Mouse (Mus musculus): ENCODE results near the gene Zranb1. TPM values are rescaled to one million over a fixed set of nuclear protein-coding genes. Genes with fewer than 3 reads are reported as not detected.
A peak's percentile ranks its signal among the peaks of the same experiment; 100 is the strongest.

Zranb1 gene
- total RNA-seq, 2 experiments from 2014 or later = 36.9 to 40.6 TPM

DNA sequence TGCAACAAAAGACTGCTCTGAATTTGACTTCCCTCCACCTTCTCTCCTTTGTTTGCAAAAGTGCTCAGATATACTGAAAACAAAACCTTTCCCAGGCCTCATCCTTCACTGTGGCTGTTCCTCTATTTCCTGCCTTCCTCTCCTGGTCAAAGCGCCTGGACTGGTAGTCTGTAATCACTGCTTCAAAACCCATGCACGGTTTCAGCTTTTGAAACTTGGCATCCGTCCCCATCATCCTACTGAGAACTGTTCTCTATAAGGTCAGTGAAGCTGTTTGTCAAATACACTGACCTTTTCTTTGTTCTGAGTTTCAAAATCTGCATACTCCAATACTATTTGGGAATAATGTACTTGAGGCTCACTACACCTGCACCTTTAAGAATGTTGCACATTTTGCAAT is 3.7 kb upstream of the Zranb1 start:
- no peak for DNase-seq

DNA sequence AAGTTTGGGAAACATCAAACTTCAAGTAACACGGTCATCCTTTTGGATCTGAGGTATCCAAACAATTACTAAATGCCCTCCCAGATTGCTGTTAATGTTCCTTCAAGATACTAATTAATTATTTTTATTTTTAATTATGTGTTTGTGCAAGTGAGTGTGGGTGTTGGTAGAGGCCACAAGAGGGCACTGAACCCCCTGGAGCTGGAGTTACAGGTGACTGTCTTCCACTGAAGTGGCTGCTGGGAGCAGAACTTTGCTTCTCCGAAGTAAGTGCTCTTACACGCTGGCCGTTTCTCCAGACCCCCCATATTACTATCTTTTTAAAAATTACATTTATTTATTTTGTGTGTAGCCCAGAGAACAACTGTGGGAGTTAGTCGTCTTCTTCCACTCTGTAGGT is 887 bp upstream of the Zranb1 start:
- DNase-seq = no peak

DNA sequence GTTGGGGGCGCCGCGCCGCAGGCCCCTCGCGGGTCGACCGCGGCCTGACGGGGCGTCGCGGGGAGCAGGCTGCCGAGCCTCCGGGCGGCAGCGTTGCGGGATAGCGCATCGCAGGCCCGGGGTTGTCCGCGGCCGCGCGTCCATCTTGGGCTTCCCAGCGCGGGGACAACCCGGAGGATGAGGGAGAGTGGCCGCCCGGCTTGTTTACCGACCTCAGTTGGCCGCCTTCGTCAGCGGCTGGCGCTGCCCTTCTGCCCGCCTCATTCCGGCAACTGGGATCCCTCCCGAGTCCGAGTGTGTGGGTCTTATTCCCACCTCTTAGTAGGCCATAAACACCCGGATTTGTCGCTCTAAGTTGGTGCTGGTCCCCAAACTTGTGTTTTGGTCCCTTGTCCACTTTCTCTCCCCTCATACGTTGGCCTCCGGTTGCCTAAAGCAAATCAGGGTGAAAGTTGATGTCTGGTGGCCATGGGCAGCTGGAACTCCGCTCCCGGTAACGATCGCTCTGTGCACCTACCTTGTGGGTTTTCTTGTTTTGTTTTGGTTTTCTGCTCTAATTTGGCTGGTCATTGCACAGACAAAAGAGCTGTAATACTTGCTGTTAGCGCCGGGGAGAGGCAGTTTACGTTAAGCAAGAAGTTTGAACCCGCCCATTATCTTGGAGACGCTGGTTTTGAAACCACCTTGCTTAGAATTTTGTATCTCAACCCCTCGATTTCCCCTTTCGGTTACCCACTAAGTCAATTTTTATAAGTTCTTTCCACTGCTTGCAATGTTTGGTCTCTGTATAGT is 814 bp downstream of the Zranb1 start:
- peak; percentile 44 for DNase-seq

DNA sequence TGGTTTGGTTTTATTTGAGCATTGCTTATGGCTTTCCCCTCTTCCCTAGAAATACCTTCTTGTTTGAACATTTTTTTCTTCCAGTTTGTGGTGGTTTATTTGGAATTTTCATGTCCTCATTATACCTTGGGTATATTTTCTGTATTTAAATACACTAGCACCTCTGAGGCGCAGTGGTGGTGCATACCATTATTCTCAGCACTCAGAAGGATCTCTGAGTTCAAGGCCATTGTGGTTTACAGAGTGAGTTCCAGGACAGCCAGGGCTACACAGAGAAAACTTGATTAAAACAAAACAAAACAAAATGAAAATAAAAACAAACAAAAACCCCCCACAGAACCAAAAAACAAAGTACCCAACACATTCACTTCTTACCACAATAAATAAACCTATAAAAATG is 2.4 kb downstream of the Zranb1 start:
- DNase-seq = no peak

DNA sequence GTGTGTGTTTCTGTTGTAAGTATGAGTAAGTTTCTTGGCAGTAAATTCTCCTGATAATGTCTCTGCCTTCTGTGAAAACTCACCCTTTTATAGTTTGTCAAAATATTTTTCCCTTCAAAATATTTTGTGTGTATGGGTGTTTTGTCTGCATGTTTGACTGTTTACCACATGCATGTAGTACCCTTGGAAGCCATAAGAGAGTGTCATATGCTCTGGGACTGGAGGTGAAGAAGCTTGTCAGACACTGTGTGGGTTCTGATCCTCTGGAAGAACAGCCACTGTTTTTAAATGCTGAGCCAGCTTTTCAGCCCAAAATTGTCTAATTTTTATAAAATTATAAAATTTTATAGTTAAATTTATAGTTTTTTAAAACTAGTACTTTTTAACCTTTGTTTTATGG is 3.8 kb downstream of the Zranb1 start:
- DNase-seq = no peak

DNA sequence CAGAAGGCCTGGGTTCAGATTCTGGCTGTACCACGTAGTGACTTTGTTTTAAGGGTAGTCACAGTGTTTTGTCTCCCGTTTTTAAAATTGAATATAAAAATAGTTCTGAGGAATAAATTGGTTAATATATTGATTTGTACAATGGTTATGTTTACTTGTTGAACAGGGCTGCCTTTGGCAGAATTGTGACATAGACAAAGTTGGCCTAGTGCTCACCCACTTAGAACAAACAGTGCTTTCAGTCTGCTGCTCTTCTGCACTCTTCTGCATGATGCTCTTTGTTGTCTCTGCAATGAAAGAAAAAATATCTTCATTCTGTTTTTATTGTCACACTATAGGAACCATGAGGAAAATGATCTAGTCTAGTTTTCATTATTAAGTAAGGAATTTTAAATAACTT is 8.2 kb downstream of the Zranb1 start:
- DNase-seq = no peak

DNA sequence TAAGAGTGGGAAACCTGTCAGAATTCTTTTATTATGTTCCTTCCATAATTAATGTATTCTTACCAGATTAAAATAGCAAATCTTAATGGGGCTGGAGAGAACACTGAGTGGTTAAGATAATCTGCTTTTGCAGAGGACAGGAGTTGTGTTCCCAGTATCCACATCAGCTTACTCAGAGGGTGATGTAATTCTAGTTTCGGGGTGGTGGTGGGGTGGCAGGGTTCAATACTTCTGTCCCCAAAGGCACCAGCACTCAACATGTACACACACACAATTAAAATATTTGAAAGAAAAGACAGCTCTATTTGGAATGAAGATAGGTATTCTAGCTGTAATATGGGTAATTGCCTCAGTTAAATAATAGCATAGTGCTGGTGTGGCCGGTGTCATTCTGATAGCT is 9.6 kb downstream of the Zranb1 start:
- no peak for DNase-seq

DNA sequence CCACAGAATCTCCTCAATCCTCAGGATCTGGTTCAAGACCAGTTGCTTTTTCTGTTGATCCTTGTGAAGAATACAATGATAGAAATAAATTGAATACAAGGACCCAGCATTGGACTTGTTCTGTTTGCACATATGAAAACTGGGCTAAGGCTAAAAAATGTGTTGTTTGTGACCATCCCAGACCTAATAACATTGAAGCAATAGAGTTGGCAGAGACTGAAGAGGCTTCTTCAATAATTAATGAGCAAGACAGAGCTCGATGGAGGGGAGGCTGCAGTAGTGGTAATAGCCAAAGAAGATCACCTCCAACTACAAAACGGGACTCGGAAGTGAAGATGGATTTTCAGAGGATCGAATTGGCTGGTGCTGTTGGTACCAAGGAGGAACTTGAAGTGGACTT is 19.0 kb downstream of the Zranb1 start:
- DNase-seq = no peak

DNA sequence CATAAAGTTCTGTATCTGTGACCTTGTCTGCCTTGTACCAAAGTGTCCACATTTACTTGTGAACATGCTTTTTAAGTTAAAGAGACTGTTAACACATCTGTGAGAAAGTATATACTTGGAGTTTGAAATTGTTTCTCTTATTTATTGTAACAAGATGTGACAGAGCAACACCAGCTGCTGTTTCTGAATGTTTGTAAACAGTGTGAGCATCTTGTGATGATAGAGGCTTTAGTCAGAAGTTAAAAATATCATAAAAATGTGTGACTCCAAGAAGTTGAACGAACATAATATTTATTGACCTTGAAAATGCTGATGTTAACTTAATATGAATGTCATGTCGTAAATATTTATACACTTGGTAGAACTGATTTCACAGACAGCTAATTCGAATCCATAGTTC is 19.7 kb downstream of the Zranb1 start:
- no peak for DNase-seq

DNA sequence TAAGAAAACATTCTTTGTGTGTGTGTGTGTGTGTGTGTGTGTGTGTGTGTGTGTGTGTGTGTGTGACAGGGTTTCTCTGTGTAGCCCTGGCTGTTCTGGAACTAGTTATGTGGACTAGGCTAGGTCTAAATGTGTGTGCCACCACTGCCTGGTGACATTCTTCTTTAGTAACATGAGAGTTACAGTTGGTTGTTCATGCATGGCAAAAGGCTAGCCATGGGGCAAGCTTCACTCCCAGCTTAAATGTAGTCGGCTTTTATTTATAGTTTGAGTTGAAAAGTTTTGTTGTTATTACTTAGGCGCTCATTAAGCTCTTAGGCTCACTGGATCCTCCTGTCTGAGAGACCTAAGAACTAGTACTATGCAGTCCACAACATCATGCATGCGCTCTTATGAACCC is 33.5 kb downstream of the Zranb1 start:
- no peak for DNase-seq

DNA sequence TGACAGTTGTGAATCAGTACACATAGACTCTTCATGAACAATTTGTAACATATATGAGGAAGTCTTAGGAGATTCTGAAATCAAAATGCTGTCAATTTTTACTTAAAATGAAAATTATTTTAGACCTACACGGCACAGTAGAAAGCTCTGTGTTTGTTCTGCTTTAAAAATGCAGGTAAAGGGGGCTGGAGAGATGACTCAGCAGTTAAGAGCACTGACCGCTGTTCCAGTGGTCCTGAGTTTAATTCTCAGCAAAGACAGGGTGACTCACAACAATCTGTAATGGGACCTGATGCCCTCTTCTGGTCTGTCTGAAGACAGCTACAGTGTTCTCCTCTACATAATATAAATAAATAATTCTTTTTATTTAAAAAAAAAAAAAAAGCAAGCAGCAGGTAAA is 34.8 kb downstream of the Zranb1 start:
- no peak for DNase-seq

DNA sequence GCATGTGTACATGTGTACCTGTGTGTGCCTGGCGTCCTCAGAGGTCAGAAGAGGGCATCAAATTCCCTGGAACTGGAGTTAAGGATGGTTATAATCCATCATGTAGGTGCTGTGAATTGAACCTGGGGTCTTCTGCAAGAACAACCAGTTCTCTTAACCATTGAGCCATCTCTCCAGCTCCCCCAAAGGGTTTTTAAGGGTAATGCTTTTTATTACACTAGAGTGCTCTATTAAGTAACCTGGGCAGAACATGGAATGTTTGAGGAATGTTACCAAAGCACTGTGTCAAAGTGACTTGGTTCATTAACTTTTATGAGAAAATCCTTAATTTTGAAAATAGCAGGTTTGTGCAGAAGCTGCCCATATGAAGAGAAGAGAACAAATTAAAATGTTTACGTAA is 41.1 kb downstream of the Zranb1 start:
- no peak for DNase-seq

DNA sequence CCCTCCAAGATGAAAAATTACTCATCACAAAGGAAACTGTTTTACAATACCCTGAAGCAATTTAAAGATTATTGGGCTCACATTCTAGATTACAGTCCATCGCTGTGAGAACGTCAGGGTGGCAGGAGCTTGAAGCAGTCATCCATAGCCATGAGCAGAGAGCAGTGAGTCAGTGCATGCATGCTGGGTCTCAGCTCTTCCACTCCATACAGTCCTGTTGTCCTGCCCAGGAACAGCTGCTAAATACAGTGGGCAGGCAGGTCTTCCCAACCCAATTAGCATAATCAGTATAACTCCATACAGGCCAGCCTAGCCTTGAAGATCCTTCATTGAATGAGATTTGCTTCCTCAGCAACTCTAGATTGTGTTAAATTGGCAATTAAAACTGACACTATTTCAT is 45.1 kb downstream of the Zranb1 start:
- no peak for DNase-seq

DNA sequence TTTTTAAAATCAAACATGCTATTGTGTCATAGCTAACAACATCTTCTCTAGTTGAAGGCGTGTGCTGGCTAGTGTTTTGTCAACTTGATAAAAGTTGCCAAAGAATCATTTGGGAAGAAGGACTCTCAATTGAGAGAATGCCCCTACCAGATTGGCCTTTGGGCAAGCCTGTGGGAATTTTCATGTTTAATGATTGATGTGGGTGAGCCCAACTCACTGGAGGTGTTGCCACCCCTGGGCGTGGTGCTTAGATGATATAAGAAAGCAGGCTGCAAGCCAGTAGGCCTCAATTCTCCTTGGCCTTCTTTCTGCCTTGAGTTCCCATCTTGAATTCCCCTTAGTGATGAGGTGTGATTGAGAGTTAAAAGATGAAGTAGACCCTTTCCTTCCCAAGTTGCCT is 47.0 kb downstream of the Zranb1 start:
- DNase-seq = no peak

DNA sequence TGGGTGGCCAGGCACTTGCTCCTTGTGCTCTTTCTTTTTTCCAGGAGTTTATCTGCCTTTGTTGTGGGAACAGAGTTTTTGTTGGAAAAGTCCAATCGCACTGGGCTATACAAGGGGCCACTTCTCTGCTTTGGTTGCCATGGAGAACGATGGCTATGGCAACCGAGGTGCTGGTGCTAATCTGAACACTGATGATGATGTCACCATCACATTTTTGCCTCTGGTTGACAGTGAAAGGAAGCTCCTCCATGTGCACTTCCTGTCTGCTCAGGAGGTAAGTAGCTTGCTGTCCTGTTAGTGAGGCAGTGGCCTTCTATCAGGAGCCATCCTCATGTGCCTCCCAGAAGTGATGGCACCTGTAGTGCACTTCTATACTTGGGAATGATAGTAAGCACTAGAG is 51.7 kb downstream of the Zranb1 start:
- DNase-seq = no peak

DNA sequence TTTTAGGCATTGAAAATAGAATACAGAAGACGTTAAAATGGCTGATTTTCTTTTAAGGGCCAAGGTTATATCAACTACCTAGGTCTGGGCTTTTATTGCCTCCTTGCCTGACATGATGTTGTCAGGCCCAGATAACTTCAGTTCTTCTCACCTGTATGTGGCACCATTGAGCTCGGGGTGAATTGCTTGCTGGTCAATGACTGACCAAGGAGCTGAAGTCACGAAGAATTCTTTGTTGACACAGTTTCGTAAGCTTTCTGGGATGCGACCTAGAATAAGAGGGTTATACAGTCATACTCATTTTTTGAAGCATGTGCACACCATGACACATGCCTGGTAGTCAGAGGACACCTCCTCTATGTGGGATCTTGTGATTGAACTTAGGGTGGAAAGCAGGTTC is 58.9 kb downstream of the Zranb1 start:
- no peak for DNase-seq

DNA sequence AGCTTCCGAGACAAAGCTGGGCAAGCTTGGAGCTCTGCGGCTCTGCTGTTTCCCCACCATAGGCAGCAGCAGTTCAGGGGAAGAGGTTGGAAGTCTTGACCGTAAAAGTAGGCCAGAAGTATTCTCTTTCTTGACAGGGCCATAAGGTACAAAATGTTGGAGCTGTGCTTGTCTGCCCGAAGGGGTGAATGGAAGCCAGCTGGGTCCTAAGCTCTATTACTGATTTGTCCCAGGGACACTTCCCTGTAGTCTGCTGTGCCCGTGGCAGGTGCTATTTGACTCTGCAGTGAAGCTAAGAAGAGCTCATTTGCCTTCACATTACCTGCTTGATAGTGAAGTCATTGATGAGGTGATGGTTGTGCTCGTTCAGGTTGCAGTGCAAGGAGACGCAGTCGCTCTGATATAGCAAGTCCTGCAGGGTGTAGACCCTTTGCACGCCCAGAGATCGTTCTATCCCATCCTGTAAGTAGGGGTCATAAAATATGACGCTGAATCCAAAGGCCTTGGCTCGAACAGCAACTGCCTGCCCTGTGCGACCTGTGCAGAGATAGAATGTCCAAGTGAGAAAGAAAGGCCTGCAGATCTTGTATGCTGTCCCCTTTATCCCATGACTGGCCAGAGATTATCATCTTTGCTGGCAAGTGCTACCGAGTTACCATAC is 60.4 kb downstream of the Zranb1 start:
- DNase-seq = no peak

DNA sequence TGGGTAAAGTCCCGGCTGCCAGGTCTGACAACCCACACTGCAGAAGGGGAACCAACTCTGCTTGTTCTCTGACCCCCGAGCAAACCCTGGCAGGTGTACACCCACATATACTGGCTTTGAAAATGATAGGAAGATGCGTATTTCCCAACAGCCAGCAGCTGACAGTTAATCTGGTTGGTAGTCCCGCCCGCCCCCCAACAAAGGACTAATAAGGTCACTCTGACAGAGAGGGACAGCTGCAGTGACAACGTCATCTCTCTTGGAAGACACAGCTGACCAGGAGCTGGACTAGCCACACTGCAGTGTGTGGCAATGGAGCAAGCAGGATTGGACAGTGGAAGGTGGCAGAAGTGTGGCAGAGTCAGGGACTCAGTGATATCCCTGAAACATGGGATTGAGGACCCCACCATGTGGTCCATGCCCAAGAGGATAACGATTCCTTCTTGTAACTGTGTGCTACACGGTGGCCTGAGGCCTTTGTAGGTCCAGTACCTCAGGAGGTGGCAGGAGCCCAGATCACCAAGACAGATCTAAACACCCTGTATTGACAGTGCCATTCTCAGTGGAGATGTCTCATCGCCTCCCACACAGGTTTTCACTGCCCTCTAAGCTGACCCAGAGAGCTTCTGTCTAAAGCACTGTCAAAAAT is 62.1 kb downstream of the Zranb1 start:
- peak; percentile 67 for DNase-seq

DNA sequence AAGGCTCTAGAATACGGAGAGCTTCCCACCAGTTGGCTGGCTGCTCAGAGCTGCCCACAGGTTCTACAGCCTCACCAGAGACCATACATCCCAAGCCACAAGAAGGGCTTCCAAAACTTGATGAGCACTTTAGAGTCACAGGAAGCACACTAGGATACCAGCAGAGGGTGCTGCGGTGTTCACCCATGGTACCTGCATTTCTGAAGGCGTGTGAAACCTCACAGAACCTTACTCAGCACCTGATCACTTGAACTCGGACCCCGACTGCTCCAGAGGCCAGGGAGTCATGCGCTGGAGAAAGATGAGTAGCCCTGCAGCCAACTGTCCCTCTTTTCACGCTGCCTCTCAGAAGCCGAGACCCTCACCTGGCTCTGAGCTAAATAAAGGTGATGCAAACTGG is 63.2 kb downstream of the Zranb1 start:
- no peak for DNase-seq

DNA sequence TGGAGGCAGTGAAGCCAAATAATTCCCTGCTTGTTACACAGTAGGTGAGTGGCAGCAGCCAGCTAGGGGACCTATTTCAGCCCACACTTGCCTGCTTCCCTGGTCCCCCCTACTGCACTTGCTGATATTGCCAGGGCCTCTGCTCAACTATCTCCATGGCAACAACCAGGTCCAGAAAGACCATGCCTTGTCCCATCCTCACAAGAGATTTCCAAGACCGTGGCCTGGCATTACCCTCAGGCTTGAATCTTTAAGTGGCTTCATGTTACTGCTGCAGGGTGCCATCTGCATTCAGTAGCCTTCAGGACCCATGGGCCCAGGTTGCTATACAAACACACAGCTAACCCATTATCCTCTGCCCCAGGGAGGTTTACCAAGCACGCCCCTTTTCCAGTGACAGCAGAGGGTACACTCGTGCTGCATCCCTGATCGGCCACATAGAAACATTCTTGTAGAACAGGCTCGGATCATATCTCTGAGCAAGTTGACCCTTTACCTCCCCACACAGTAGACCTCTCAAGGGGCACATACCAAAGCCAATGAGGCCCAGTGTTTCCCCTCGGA is 63.8 kb downstream of the Zranb1 start:
- no peak for DNase-seq

DNA sequence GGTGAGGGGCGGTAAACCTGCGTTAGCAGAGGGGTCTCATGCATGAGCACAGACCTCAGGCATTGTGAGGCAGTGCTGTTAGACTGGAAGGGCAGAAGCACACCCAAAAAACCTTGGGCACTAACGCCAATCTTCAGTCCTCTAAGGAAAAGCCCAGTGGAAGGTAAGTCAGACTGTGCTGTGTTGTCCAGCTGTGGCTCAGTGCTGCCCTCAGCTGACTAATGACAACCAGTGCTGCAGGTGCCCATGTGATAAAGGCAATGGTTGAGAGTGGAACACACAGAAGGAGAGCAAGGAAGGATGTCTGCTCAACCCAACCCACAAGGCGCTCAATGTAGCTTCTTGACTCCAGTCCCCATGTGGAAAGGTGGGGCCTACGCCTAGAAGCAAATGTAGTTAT is 65.4 kb downstream of the Zranb1 start:
- DNase-seq = no peak

DNA sequence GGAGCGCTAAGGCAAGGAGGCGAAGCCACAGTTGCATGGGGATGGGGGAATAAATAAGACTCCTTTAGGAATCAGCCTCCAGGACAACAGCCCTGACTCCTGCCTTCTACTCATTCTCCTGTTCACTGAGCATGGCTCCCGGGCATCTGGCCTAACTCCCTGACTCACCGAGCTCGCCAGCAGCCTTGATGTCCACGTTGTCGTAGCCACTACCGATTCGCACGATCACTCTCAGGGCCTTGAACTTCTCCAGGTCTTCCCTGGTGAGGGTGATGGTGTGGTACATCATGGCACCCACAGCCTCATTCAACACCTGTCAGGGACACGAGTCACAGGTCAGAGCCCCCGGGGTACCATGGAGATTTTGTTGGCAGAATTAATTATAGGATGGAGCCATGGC is 67.7 kb downstream of the Zranb1 start:
- DNase-seq = no peak

DNA sequence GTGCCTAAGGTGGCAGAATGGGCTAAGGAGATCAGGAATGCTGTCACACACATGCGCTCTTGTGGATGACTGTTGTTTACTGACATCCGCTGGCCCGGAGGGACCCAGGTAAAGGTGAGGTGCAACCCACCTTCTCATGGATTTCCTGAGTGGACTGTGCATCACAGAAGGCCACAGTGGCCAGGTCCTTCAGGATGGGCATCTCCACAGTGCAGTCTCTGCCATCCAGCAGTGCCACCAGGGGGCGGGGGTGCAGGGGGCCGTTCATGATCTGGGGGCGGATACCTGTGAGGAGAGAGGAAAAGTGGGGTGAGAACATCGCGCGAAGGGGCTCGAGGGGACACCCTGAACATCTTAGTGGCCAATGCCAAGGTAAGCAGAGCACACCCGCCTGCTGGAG is 68.1 kb downstream of the Zranb1 start:
- no peak for DNase-seq

Data from gastrocnemius, postnatal 25 days (tissue).